Mouse (Mus musculus): ENCODE measurements at regions not wholly inside any gene's neighbourhood (a gene's known extent, or its start where the extent isn't known, plus 50 kb on each side); places are given as distances from the start of the nearest gene placed in this dataset.

DNA sequence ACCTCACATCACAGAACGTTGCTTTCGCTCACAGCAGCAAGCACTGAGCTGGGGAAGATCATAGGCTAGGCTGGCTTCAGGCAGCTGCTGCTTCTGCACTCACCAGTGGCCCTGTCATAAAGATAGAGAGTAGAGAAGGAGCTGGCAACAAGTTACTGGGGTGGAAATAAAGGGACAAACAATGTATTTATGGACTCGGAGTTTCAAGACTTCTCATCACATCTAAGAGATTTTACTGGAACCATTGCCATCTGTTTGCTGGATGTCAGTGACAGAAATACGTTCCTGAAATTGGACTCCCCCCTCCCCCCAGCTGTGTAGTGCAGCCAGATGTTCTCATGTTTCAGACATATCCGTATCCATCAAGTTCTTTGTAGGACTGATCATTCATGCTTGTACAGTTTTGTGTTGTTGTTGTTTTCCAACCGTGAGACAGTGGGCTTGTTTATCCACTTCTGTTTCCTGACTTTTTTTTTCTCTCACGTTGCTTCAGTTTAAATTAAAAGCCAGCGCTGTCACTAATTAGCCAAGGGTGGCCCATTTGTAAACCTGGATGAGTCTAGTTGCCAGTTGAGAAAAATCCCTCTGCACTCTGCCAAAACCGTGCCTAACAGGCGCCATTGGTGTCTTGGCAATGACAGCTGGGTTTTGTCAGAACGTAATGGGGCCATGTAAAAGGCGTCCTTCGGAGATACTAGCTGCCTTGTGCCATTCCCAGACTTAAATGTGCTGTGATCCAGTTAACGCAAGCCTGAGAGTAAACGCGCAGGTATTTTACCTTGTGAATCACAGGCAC, 496.0 kb upstream of the Id4 start:
- WGBS: 70% methylated on average over 16 of the region's 16 CpGs
- H3K4me1 ChIP-seq (ENCODE audit: control insufficient read depth, insufficient read depth): no peaks in the 10 kb centered on the region
- H3K4me2 ChIP-seq (ENCODE audit: low read depth, low read length): no peak overlapping the region
- no peaks in the 10 kb centered on the region for H3K9me3 ChIP-seq (replicated peaks; ENCODE audit: control insufficient read depth, low read length)
- ATAC-seq (ENCODE audit: insufficient read depth, low read depth) (no peak), DNase-seq (ENCODE audit: low spot score) (no peak)
- no peak overlapping the region for H3K27ac ChIP-seq (ENCODE audit: low read depth)
- no peak overlapping the region for H3K9ac ChIP-seq (replicated peaks; ENCODE audit: low read depth, low read length)
- H3K4me3 ChIP-seq (ENCODE audit: low read depth, low read length): no peak overlapping the region
- H3K27me3 ChIP-seq (ENCODE audit: control insufficient read depth, insufficient read depth, low read length): no peaks in the 10 kb centered on the region
- TF ChIP-seq EP300 (IDR thresholded peaks at IDR 0.05; ENCODE audit: low read depth) (no peak), CTCF (IDR thresholded peaks at IDR 0.05; ENCODE audit: low read depth) (no peak)
- H3K36me3 ChIP-seq (replicated peaks; ENCODE audit: control insufficient read depth, insufficient read depth, low read length): no peaks in the 10 kb centered on the region

DNA sequence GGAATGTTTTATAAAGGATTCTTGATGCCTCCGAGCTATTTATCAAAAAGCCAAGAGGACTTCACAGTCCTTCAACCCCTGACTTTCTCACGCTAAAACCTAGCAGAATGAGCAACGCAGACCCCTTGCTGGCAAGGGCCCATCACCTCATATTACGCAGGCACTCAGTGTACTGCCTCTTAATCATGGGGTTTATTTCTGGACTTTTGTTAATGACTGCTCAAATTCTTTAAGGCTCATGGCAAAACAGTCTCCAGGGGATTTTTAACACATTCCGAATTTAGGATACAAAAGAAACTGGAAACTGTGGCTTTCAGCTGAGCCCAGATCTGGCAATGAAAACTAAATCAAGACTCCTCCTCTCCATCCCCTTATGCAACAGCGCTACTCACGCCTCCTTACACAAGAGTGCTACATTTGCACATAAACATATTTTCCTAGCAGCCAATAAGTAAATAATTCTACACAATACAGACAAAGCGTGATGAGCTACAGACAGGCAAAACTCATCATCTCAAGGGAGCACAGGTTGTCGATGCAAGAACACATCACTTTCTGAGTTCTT, 492.0 kb upstream of the Id4 start:
- ATAC-seq (ENCODE audit: insufficient read depth, low read depth): no peak
- TF ChIP-seq CTCF (IDR thresholded peaks at IDR 0.05; ENCODE audit: low read depth): no peak
- TF ChIP-seq EP300 (IDR thresholded peaks at IDR 0.05; ENCODE audit: low read depth): no peak
- H3K9me3 ChIP-seq (replicated peaks; ENCODE audit: control insufficient read depth, low read length): no peaks in the 10 kb centered on the region
- WGBS: 75% methylated on average over 9 of the region's 9 CpGs
- H3K27me3 ChIP-seq (ENCODE audit: control insufficient read depth, insufficient read depth, low read length): no peaks in the 10 kb centered on the region
- DNase-seq (ENCODE audit: low spot score): no peak
- H3K36me3 ChIP-seq (replicated peaks; ENCODE audit: control insufficient read depth, insufficient read depth, low read length): no peaks in the 10 kb centered on the region
- H3K9ac ChIP-seq (replicated peaks; ENCODE audit: low read depth, low read length): no peak overlapping the region
- H3K4me3 ChIP-seq (ENCODE audit: low read depth, low read length): no peak overlapping the region
- H3K4me1 ChIP-seq (ENCODE audit: control insufficient read depth, insufficient read depth): no peaks in the 10 kb centered on the region
- H3K27ac ChIP-seq (ENCODE audit: low read depth): no peak overlapping the region
- H3K4me2 ChIP-seq (ENCODE audit: low read depth, low read length): no peak overlapping the region

DNA sequence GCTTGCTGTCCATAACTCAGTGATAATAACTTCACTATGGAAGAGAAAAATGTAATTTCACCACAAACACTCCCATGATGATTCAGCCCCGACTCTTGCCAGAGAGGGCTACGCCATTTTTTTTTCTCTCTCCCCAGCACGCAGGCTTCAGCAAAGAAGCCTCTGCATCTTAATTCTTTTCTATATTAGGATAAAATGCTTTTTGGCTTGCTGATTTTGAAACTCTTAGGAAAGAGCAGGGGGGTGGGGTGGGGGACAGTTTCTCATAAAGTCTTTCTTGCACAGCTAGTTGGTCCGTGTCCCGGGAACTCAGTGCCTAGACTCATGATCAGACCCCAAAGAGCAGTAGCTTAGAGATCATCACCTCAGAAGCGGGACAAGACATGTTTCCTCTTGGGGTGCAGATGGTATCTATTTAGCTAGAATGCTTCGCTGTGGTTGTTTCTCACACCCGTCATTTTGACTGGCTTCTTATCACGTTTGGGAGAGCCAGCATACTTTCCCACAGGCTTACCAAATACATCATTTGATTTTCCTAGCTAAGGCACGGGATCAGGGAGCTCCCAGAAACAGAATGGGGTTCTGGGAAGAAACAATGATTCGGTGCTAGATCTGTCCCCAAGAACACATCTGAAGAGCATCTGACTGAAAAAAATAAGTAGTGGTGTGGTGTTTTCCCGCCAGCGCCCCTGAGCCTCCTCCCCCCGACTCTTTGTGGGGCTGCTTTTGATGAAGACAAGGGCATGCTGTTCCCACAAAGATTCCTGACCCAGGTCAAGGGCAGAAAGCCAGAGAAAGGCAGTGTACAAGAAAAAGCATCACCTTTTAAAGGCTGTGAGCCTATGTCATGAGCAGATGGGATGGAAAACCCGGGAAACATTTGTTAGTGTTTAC, 483.6 kb upstream of the Id4 start:
- ATAC-seq (ENCODE audit: insufficient read depth, low read depth): no peak
- no peaks in the 10 kb centered on the region for H3K27me3 ChIP-seq (ENCODE audit: control insufficient read depth, insufficient read depth, low read length)
- peak overlapping the region; percentile 61 for H3K27ac ChIP-seq (ENCODE audit: low read depth)
- H3K9me3 ChIP-seq (replicated peaks; ENCODE audit: control insufficient read depth, low read length): no peaks in the 10 kb centered on the region
- no peak overlapping the region for H3K4me3 ChIP-seq (ENCODE audit: low read depth, low read length)
- WGBS: 40% methylated on average over 15 of the region's 15 CpGs
- no peaks in the 10 kb centered on the region for H3K36me3 ChIP-seq (replicated peaks; ENCODE audit: control insufficient read depth, insufficient read depth, low read length)
- DNase-seq (ENCODE audit: low spot score): no peak
- TF ChIP-seq EP300 (IDR thresholded peaks at IDR 0.05; ENCODE audit: low read depth) (no peak), CTCF (IDR thresholded peaks at IDR 0.05; ENCODE audit: low read depth) (no peak)
- H3K4me2 ChIP-seq (ENCODE audit: low read depth, low read length): peak overlapping the region; percentile 29
- no peak overlapping the region for H3K9ac ChIP-seq (replicated peaks; ENCODE audit: low read depth, low read length)
- H3K4me1 ChIP-seq (ENCODE audit: control insufficient read depth, insufficient read depth): peaks cover 5% of the 10 kb centered on the region; the same call in 1 of the 2 replicates

DNA sequence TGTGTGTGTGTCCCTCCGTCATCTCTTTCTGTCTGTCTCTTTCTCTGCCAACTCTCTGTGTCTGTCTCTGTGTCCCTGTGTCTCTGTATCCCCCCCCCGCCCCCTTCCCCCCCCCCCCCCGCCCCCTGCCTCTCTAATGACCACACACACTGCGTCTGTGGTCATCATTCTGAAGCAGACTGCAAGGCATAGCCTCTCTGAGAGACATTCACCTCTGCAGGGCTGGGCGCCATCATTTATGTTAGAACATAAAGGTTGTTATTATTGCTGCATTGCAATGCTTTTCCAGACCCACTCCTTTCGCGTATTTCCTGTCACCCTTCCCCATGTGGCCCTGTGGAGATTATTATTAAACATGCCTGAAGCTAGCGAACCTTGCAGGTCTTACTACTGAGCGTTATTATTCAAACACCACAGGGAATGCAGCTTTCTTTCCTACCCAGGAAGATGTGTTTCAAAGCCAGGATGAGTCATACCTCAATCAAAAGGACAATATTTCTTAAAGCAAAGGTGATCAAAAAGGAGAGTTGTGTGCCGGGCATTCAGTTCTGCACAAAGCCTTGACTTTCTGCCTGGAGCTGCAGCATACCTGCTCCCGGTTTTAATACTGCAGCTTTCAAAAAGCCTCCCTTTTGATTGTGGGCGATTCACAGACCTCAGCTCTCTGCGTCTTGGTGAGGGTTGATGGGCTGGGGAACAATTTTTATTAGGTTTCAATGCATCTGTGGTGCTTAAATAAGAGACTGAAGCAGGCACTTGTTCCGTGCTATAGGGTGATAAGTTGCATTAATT, 482.6 kb upstream of the Id4 start:
- H3K4me3 ChIP-seq (ENCODE audit: low read depth, low read length): no peak overlapping the region
- no peak overlapping the region for H3K27ac ChIP-seq (ENCODE audit: low read depth)
- DNase-seq (ENCODE audit: low spot score) (no peak), ATAC-seq (ENCODE audit: insufficient read depth, low read depth) (no peak)
- 72% methylated on average over 11 of the region's 14 CpGs for WGBS
- no peak overlapping the region for H3K9ac ChIP-seq (replicated peaks; ENCODE audit: low read depth, low read length)
- H3K4me2 ChIP-seq (ENCODE audit: low read depth, low read length): no peak overlapping the region
- H3K27me3 ChIP-seq (ENCODE audit: control insufficient read depth, insufficient read depth, low read length): no peaks in the 10 kb centered on the region
- H3K4me1 ChIP-seq (ENCODE audit: control insufficient read depth, insufficient read depth): peaks cover 7% of the 10 kb centered on the region; the same call in 1 of the 2 replicates
- H3K36me3 ChIP-seq (replicated peaks; ENCODE audit: control insufficient read depth, insufficient read depth, low read length): no peaks in the 10 kb centered on the region
- TF ChIP-seq EP300 (IDR thresholded peaks at IDR 0.05; ENCODE audit: low read depth) (no peak), CTCF (IDR thresholded peaks at IDR 0.05; ENCODE audit: low read depth) (no peak)
- no peaks in the 10 kb centered on the region for H3K9me3 ChIP-seq (replicated peaks; ENCODE audit: control insufficient read depth, low read length)

DNA sequence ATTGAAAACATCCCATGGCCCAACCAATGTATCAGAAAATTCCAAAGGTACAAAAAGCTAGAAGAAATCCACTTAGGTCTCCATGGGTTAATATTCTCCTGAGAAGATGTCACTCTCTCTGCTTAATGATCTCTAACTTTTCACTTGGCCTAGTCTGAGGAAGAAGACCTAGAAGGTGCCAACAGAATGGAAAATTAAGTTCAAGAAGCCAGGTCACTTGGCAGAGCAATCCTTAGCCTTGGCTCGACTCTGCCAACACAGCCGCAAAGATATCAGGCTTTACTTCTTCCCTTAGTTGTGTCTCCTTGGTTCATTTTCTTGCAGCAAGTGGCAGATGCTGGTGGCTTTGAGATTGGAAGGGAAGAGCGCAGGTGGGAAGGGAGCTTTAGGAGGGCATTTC, 476.6 kb upstream of the Id4 start:
- peaks cover 10% of the 10 kb centered on the region for H3K4me1 ChIP-seq (ENCODE audit: control insufficient read depth, insufficient read depth)
- no peak overlapping the region for H3K4me3 ChIP-seq (ENCODE audit: low read depth, low read length)
- 84% methylated on average over 3 of the region's 3 CpGs for WGBS
- TF ChIP-seq CTCF (IDR thresholded peaks at IDR 0.05; ENCODE audit: low read depth): no peak
- TF ChIP-seq EP300 (IDR thresholded peaks at IDR 0.05; ENCODE audit: low read depth): no peak
- no peak overlapping the region for H3K27ac ChIP-seq (ENCODE audit: low read depth)
- no peak for DNase-seq (ENCODE audit: low spot score)
- no peak overlapping the region for H3K9ac ChIP-seq (replicated peaks; ENCODE audit: low read depth, low read length)
- H3K9me3 ChIP-seq (replicated peaks; ENCODE audit: control insufficient read depth, low read length): no peaks in the 10 kb centered on the region
- no peaks in the 10 kb centered on the region for H3K27me3 ChIP-seq (ENCODE audit: control insufficient read depth, insufficient read depth, low read length)
- no peak for ATAC-seq (ENCODE audit: insufficient read depth, low read depth)
- H3K4me2 ChIP-seq (ENCODE audit: low read depth, low read length): no peak overlapping the region
- H3K36me3 ChIP-seq (replicated peaks; ENCODE audit: control insufficient read depth, insufficient read depth, low read length): no peaks in the 10 kb centered on the region

All from heart, postnatal 0 days (tissue).